Mouse (Mus musculus) stomach, embryonic 14.5 days (tissue): Measurements from ENCODE around the gene Atp2a2. TPM values are rescaled to one million over a fixed set of nuclear protein-coding genes. Genes with fewer than 3 reads are reported as not detected.

ENCODE experiments used
- ATAC-seq: fragments of 200-750 bp; cut with Nextera tagmentation; 2 replicates; pipeline ENCODE4 v1.8.0; 2017; ENCODE audit warnings: low read depth, moderate TSS enrichment; ENCODE audit not compliant: insufficient number of reproducible peaks, insufficient read depth, low FRiP score
- H3K27ac ChIP-seq: fragments of 300-500 bp; sonication (generic); 2 replicates; pipeline ENCODE4 v1.5.1; 2014; ENCODE audit warnings: mild to moderate bottlenecking, low read length, moderate library complexity, mixed read lengths
- H3K27me3 ChIP-seq: fragments of 300-500 bp; sonication (generic); 2 replicates; pipeline ENCODE4 v1.6.1; 2014; ENCODE audit warnings: low read length, control low read depth, mixed read lengths; ENCODE audit not compliant: control insufficient read depth, insufficient read depth
- H3K36me3 ChIP-seq: fragments of 300-500 bp; sonication (generic); 2 replicates; pipeline ENCODE4 v1.6.1; 2014; ENCODE audit warnings: mild to moderate bottlenecking, control low read depth, low read length, moderate library complexity, mixed read lengths; ENCODE audit not compliant: control insufficient read depth, insufficient read depth
- H3K4me1 ChIP-seq: fragments of 300-500 bp; sonication (generic); 2 replicates; pipeline ENCODE4 v1.6.1; 2014; ENCODE audit warnings: low read length, control low read depth, mixed read lengths; ENCODE audit not compliant: control insufficient read depth, insufficient read depth
- H3K4me2 ChIP-seq: fragments of 300-500 bp; sonication (generic); replicated peaks from 2 replicates; pipeline ENCODE4 v1.6.1; 2014; ENCODE audit warnings: low read depth, low read length, control low read depth
- H3K4me3 ChIP-seq: fragments of 300-500 bp; sonication (generic); 2 replicates; pipeline ENCODE4 v1.5.1; 2014; ENCODE audit warnings: low read depth, low read length, control low read depth
- H3K9ac ChIP-seq: fragments of 300-500 bp; sonication (generic); replicated peaks from 2 replicates; pipeline ENCODE4 v1.6.1; 2014; ENCODE audit warnings: low read depth, mild to moderate bottlenecking, control low read depth, low read length, moderate library complexity, mixed read lengths
- H3K9me3 ChIP-seq: fragments of 300-500 bp; sonication (generic); 2 replicates; pipeline ENCODE4 v1.6.1; 2016; ENCODE audit warnings: low read depth, low read length, control low read depth; ENCODE audit not compliant: control insufficient read depth
- WGBS: fragments of 180-500 bp; shearing (Covaris S2); extraction: QIAGEN DNeasy Blood & Tissue Kit; methylation state at CpG from one replicate; pipeline ENCODE4 v1.1.7; 2014; 5-methylcytosine and 5-hydroxymethylcytosine counted together
- polyA plus RNA-seq: library from polyadenylated mRNA; unstranded; fragments of >200 nt; fragmentation: Nextera tagmentation; extraction: Ambion mirVana; gene quantifications from 2 replicates; pipeline ENCODE4 v1.2.1, GENCODE M21; 2014

Gene Atp2a2
- polyA plus RNA-seq, 1 experiment from 2014 or later, result 36.7 TPM

- H3K27me3 ChIP-seq, result no peaks in the 10 kb centered on the region
- 44% methylated on average over 14 of the region's 14 CpGs for WGBS
- ATAC-seq, result no peak
- peaks cover 53% of the 10 kb centered on the region for H3K4me1 ChIP-seq
- H3K36me3 ChIP-seq, result no peaks in the 10 kb centered on the region
- H3K4me3 ChIP-seq, result no peak overlapping the region
- H3K27ac ChIP-seq, result no peak overlapping the region; the same call in none of the 2 replicates
- H3K4me2 ChIP-seq, result no peak overlapping the region
- no peak overlapping the region for H3K9ac ChIP-seq
- no peaks in the 10 kb centered on the region for H3K9me3 ChIP-seq
Measured at GRCm38 (mm10) chr5:122525238-122525931, 23.4 kb upstream of the Atp2a2 start.

- Histone ChIP-seq H3K4me1 (peaks cover 48% of the 10 kb centered on the region), H3K27me3 (no peaks in the 10 kb centered on the region), H3K27ac (no peak overlapping the region; the same call in 1 of the 2 replicates), H3K4me2 (no peak overlapping the region), H3K36me3 (no peaks in the 10 kb centered on the region), H3K9me3 (no peaks in the 10 kb centered on the region), H3K9ac (no peak overlapping the region), H3K4me3 (no peak overlapping the region)
- no peak for ATAC-seq
- 54% methylated on average over 4 of the region's 4 CpGs for WGBS
Measured at GRCm38 (mm10) chr5:122524854-122525237, 22.8 kb upstream of the Atp2a2 start.

DNA sequence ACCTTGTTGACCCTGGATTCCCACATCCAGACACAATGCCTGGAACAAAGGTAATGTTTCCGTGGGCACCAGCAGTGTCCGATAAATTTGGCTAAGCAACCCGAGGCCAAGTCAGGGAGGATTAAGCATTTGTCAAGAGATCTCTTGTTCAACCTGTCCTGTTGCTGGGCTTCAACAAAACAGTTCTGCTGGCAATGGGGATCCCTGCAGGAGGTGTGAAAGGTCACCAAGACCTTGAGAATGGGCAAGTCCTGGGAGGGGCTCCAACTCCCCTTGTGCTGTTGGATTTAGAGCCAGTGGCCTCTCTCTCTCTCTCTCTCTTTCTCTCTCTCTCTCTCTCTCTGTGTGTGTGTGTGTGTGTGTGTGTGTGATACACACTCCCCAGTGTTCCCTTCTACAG lies 22.2 kb upstream of the Atp2a2 start:
- Histone ChIP-seq H3K4me2 (no peak overlapping the region), H3K36me3 (no peaks in the 10 kb centered on the region), H3K9me3 (no peaks in the 10 kb centered on the region), H3K4me1 (peaks cover 42% of the 10 kb centered on the region), H3K27ac (no peak overlapping the region), H3K4me3 (no peak overlapping the region), H3K27me3 (no peaks in the 10 kb centered on the region), H3K9ac (no peak overlapping the region)
- WGBS, result 73% methylated on average over 3 of the region's 3 CpGs
- no peak for ATAC-seq

GRCm38 (mm10) chr5:122521130-122521473 lies 19.1 kb upstream of the Atp2a2 start:
- no peak overlapping the region for H3K27ac ChIP-seq
- H3K27me3 ChIP-seq, result no peaks in the 10 kb centered on the region
- WGBS, result 43% methylated on average over 3 of the region's 3 CpGs
- no peaks in the 10 kb centered on the region for H3K9me3 ChIP-seq
- H3K4me2 ChIP-seq, result no peak overlapping the region
- no peak overlapping the region for H3K4me3 ChIP-seq
- no peaks in the 10 kb centered on the region for H3K36me3 ChIP-seq
- no peak for ATAC-seq
- peaks cover 26% of the 10 kb centered on the region for H3K4me1 ChIP-seq
- no peak overlapping the region for H3K9ac ChIP-seq

GRCm38 (mm10) chr5:122520254-122521129 lies 18.5 kb upstream of the Atp2a2 start:
- ATAC-seq, result no peak
- Histone ChIP-seq H3K4me2 (no peak overlapping the region), H3K9me3 (no peaks in the 10 kb centered on the region), H3K4me1 (peaks cover 21% of the 10 kb centered on the region), H3K4me3 (no peak overlapping the region), H3K9ac (no peak overlapping the region), H3K27ac (no peak overlapping the region), H3K36me3 (no peaks in the 10 kb centered on the region), H3K27me3 (no peaks in the 10 kb centered on the region)
- whole genome bisulfite sequencing, result 42% methylated on average over 23 of the region's 23 CpGs

DNA sequence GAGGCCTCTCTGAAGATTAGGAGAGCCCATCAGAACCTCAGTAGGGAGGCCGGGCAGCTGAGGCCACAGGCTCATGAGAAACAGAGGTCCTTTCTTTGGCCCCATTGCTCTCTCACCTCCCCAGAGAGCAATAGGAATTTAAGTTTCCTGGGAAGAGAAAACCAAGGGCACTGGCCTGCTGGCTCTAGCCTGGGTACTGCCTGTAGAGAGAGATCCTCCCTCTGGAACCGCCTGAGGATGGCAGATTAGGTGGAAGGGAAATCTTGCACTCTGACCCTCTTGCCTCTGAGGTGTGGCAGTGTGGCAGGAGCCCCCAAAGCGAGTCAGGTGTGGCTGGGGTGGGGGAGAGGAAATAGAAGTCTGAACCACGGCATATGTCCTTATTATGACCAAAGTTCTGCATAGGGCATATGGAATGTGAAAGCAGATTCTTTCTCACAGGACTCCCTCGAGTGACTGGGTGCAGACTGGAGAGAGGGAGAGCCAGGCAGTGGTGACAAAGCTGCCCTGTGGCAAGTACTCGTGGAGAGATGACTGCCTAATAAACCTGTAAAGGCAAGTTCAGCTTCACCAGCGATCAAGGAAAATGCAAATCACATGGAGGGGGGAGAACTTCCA lies 17.1 kb upstream of the Atp2a2 start:
- H3K27ac ChIP-seq, result no peak overlapping the region
- 48% methylated on average over 7 of the region's 7 CpGs for WGBS
- no peak for ATAC-seq
- H3K4me2 ChIP-seq, result no peak overlapping the region
- no peaks in the 10 kb centered on the region for H3K27me3 ChIP-seq
- no peaks in the 10 kb centered on the region for H3K36me3 ChIP-seq
- no peak overlapping the region for H3K4me3 ChIP-seq
- H3K9me3 ChIP-seq, result no peaks in the 10 kb centered on the region
- no peak overlapping the region for H3K9ac ChIP-seq
- H3K4me1 ChIP-seq, result peaks cover 16% of the 10 kb centered on the region

DNA sequence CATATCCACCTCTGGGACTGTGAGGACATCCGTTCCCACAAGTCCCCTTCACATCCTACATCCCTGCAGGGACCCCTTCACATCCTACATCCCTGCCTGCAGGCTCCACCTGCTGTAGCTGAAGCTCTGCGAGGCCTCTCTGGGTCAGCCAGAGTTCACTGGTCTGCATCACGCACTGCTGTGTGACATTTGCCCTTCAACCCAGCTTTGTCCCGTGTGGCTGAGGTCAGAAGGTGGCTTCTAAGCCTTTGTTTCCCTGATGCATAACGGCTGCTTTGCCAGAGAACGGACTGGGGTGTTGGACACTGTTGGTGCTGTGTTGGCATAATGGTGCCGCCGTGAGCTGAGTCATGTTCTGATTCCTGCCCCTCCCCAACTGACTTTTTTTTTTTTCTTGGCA lies 16.2 kb upstream of the Atp2a2 start:
- 25% methylated on average over 8 of the region's 8 CpGs for WGBS
- Histone ChIP-seq H3K4me2 (no peak overlapping the region), H3K9ac (no peak overlapping the region), H3K36me3 (no peaks in the 10 kb centered on the region), H3K4me1 (peaks cover 23% of the 10 kb centered on the region), H3K4me3 (no peak overlapping the region), H3K9me3 (no peaks in the 10 kb centered on the region), H3K27ac (no peak overlapping the region), H3K27me3 (no peaks in the 10 kb centered on the region)
- ATAC-seq, result no peak

DNA sequence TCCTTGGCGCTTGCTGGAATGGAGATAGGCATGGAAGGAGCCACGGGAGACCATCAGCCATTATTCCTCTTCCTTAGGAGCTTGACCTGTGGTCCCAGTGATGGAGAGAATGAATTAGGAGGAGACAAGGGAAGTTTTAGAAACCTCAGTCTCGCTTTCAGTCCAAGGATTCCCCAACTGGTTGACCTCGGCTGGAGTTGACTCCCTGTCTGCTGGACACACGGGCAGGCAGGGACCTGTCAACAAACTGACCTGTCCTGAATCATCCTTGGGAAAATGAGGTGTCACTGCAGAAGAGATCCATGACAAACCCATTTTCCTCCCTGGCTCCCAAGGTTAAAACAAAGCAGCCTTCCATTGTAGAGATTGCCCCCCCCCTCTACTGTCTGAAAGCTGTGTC lies 14.9 kb upstream of the Atp2a2 start:
- H3K4me1 ChIP-seq, result peaks cover 23% of the 10 kb centered on the region
- no peak for ATAC-seq
- no peaks in the 10 kb centered on the region for H3K27me3 ChIP-seq
- H3K9me3 ChIP-seq, result no peaks in the 10 kb centered on the region
- no peak overlapping the region for H3K9ac ChIP-seq
- no peak overlapping the region for H3K27ac ChIP-seq
- WGBS, result 85% methylated on average over 5 of the region's 5 CpGs
- no peak overlapping the region for H3K4me3 ChIP-seq
- H3K4me2 ChIP-seq, result no peak overlapping the region
- H3K36me3 ChIP-seq, result no peaks in the 10 kb centered on the region
